Mouse (Mus musculus) mouse trophoblast stem cell (cell line): ENCODE data around the gene Ntn3.

Experiments used
- in situ Hi-C, 2 experiments: fragments of 300-500 bp; cut with MseI, MboI; formaldehyde crosslinking; loops; 2 replicates in 1 of 2; 3 replicates in 1 of 2; pipeline ENCODE4 v1.15.1; 2025

The Ntn3 gene

DNA sequence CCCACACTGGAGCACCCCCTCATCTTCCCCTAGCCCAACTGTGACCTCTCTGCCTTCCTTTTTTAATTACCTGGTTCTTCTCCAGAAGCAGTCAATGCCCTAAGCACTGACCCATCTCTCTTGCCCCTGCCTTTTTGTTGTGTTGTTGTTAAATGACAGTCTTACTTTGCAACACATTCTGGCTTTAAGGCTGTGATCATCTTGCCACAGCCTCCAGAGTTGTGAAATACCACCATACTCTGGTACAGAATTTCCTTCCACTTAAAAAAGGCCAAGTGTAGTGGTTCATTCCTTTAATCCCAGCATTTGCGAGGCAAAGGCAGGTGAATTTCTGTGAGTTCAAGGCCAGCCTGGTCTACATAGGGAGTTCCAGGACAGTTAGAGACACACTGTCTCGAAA lies 18.4 kb downstream of the Ntn3 start:
- in situ Hi-C loops = no loop called here

DNA sequence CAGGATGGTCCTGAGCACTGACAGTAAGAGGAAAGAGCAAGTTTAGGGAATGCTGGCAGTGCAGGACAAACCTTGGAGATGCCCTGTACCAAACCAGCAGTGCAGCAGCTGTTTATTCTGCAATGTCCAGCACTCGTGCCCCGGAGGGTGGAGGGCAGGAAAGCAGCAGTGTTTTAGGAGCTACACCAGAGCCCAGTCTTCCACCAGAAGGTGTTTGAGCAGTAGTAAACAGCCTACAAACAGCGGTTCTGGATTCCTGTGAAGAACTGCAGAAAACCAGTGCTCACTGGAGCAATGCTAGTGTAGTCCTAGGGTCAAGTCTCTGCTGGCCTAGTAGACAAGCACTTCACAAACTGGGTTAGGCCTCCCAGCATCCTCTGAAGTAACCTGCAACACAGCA lies 35.1 kb downstream of the Ntn3 start:
- in situ Hi-C loops = loop anchor here in 1 of 2 experiments (10.0 kb wide), 1 partner anchor 71 kb away; no protein-coding TSS in a partner anchor

DNA sequence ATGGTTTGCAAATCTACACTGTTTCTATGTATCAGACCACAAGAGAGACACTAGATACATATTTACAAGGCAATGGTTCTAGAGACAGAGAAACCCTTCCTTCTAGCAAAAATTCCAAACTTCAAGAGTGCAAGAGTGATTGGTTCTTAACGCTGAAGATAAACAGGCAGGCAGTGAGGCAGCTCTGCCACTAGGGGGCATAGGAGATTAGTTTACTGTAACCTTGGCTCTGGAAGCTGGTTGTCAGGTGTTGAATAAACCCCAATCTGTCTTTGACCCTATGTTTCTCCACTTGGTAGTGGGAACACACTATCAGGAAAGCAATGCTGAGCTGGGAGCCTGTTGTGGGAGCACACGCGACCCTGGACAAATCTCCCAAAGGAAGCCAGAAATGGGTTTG lies 35.9 kb downstream of the Ntn3 start:
- in situ Hi-C loops = loop anchor here in 1 of 2 experiments (10.0 kb wide), 1 partner anchor 71 kb away; no protein-coding TSS in a partner anchor

DNA sequence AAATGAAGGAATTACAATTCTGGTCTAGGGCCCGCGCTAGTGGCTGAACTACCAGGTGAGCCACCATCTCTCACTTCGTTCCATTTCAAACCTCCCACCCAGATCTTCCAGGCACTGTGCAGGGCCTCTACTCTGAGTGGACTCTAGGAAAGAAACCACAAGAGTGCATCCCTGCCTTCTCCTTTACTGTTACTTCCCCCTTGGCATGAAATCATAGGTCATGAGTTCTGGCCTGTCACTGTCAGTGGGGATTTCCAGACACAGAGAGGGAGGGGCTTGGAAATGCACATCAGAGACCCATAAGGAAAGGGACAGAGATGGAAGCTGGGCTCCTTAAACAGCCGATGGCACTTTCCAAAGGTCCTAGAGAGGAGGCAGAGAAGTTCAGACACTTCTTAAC lies 37.6 kb downstream of the Ntn3 start:
- in situ Hi-C loops = loop anchor here in 1 of 2 experiments (10.0 kb wide), 1 partner anchor 73 kb away; no protein-coding TSS in a partner anchor

DNA sequence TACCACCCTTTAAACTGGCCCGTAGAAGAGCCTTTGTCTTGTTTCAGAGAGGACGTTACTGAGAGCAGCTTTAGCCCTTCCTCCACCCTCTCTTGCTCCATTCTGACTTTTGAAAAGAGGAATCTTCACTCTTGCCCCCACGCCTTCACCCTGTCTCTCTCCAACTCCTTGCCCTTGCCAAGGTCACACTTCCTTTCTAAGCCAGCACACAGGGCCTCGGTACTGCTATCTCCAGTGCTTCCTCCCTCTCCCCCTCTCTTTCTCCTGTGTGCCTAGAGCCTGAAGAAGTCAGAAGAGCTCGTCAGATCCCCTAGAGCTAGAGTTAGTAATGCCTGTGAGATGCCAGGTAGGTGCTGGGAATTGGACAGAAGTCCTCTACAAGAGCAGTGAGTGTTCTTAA lies 38.6 kb downstream of the Ntn3 start:
- in situ Hi-C loops = loop anchor here in 1 of 2 experiments (10.0 kb wide), 1 partner anchor 74 kb away; no protein-coding TSS in a partner anchor

DNA sequence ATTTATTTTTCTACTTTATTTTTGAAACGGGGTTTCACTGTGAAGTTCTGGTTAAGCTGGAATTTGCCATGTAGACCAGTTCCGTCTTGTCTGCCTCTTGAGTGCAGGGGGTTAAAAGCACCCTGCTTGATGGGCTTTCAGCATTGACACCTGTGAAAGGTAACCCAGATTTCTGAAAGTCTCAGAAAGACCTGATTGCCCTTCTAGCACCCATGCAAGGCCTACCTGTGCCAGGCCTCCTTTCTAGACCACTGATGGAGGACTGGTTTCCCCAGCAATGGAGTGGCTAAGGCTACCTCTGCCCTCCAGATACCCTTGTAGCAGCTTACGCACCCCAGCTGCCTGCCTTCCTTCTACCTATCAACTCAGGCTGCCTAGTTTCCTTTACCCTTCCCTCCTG lies 39.2 kb downstream of the Ntn3 start:
- in situ Hi-C loops = loop anchor here in 1 of 2 experiments (10.0 kb wide), 1 partner anchor 75 kb away; no protein-coding TSS in a partner anchor

DNA sequence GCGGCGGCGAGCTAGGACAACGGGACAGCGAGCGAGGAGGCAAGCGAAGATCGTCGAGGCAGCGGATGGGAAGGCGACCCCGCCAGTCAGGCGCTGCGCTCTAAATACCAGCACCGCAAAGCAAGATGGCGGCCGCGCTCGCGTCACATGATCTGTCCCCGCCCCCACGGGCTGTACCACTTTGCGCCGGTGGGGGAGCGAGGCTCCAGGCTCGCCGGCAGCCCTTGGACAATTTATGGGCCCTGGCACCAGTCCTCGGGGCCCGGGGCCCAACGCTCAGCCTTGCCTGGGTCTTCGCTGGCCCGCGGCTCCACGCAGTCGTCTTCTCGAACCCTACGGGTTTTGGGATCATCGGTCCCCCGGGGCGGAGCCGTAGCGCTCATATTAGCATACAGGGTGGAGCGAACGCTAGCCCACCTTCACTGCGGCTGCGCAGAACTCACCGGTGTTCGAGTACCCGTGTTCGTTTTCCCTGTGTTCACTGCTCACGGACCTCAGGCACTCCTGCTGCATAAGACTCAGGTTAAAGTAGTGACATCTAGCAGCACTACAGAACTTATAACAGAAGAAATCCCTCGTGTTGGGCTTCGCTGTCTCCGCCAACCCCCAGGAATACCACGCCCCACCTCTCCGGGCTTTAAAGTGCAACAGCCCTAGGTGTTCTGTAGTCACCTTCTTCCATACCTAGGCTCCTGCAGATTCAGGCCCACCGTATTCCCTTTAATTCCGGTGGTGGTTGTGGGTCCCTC lies 39.8 kb downstream of the Ntn3 start, which contains the start of gene Atp6v0c:
Gene Atp6v0c, minus strand, starts transcription at position 386 of the 749 bp plus-strand sequence.
- in situ Hi-C loops = loop anchor here in 1 of 2 experiments (10.0 kb wide), 1 partner anchor 75 kb away; no protein-coding TSS in a partner anchor

DNA sequence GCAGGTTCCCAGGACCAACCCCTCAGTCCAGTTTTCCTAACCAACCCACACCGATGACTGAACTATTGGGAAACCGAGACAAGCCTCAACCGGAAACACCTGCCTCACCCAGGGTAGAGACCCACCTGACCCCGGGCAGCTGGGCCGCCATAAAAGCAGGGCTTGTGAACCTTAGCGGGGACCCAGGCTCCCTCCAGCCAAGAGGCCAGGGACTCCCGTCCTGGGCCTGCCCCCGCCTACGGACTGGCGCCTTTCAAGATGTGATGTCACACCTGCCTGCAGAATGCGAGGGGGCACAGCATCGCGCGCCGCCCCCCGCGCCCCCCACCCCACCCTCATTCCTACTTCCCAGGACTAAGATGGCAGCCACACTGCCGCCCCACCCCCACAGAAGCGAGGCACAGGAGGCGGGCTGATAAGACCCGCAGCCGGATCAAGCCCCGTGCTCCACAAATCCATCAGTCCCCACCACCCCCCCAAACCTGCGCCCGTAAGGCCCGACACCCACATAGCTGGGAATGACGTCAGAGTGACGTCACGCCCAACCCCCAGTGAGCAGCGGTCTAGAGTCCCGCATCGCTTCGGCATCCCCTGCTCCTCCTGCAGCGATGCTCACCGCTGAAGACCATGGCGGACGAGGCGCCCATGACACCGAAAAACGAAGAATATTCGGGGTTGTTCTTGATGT lies 40.6 kb downstream of the Ntn3 start:
- in situ Hi-C loops = no loop called here

DNA sequence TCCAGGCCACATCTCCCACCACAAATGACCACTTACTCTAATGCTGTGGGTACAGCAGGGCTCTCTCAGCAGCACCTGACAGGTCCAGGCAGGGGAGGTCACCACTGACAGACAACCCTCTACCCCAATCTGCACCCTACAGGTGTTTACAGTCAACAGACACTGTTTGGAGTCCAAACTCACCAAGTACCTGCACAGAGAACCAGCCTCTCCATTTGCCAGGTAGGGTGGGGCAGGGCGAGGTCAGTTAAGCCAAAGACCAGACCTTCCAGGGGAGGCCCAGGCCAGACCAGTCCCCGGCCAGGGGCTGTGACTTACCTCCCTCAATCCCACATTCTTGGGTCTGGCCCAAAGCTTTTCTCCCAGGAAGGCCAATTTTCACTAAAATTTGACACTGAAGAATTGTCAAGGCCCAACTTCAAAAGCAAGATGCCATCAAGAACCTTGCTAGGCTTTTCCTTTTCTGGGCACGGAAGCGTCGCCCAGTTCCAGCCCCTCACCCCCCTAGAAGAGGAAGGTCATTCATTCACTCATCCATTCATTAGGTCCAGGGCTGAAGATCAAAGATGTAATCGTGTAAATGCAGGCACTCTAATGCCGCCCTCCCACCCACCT lies 41.3 kb downstream of the Ntn3 start:
- in situ Hi-C loops = no loop called here

DNA sequence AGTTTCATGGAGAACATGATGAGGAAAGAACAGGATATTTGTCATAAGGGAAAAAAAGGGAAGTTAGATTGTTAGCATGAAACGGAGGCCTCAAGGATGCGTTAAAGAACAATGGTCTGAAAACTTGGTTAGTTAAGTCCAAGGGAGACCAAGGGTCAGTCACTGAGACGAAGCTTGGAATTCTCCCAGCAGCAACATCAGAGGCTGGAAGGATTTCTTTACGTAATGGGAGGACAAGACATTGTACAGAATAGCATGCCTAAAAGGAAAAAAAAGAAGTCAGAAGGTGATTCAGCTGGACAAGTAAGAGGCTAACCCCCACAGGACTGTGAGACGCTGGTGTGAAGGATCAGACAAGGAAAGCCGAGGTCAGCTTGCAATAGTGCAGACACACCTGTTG lies 42.2 kb downstream of the Ntn3 start:
- in situ Hi-C loops = no loop called here

DNA sequence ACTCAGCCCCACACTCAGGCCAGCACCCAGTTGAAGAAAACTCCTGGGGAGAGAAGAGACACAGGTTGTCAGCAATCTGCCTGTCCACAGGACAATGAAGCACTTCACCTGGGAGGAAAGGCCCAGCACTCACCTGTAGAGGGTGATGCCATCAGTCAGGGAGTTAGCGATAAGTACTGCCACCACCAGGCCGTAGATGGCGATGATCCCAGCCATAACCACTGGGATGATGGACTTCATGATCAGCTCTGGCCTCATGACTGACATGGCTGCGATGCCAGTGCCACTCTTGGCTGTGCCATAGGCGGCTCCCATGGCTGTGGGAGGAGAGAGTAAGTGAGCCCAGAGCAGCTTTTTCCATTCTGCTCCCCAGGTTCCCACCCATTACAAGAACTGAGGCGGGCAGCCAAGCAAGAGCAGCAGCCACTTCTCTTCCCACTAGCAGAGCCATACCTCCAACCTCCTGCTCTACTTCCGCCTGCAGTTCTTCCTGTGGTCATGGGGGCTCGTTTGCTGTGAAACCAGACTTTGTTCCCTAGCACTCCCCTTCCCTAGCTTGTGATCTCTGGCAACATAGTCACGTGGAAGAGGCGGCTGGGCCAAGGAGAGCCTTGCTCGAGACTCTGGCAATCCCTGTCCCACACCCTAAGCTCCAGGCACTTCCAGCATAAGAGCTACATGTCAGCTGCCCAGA lies 44.6 kb downstream of the Ntn3 start:
- in situ Hi-C loops = no loop called here

DNA sequence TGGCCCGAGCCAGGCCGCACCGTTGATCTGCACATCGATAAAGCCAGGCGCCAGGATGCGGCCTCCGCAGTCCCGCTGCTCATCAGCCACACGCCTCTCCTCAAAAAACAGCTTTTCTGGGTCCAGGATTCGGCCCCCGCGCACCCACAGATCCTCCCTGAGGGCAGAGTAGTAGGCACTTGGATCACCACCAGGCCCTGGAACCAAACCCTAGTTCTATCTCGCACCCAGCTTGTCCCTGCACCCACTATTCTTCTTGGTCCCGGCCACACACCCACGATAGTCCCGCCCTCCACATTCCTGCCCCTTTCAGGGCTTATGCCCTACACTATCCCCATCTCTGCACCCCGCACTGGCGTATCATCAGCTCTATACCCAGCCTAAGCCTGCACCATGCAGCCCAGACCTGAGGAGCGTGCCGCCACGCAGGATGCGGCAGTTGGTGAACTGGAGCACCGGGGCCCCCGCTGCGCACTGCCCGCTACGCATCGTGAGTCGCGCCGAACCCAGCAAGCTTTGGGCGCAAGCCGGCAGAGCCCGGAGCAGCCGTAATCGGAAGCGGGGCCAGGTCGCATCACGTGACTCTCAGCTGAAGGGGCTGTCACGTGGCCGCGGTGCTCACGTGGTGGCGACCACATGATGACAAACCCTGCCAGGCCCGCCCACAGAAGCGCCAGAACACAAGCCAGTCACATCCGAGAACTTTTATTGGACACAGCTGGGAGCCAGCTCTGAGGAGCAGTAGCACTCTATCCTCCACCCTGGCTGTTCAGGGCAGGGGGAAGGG lies 46.0 kb downstream of the Ntn3 start, which contains the start of gene Amdhd2:
Gene Amdhd2, minus strand, starts transcription at position 591 of the 787 bp plus-strand sequence.
- in situ Hi-C loops = no loop called here

DNA sequence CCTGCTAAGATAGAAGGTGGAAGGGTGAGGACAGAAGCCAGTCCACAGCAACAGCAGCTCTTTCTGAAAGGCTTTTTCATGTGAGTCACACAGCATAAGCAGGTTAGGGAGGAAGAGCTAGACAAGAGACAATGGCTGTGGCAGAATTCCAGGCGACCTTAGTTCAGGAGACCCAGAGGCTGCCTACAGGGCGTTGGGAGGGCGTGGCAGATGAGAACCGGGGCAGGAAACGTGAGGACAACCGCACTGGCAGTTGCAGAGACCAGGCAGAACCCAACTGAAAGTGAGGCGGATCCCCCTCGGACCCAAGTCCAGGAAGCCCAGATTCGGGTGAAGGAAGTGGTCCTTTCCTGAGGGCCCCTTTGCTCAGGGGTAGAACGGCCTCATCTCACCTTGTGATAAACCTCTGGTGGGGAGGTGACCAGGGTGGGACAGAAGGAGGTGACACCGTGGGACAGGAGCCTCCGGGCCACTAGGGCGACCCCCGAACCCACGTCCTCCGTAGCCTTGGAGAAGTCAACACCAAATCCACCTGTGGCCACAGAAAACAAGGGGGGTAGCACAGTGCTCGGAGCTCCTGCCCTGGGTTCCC lies 46.7 kb downstream of the Ntn3 start:
- in situ Hi-C loops = no loop called here

DNA sequence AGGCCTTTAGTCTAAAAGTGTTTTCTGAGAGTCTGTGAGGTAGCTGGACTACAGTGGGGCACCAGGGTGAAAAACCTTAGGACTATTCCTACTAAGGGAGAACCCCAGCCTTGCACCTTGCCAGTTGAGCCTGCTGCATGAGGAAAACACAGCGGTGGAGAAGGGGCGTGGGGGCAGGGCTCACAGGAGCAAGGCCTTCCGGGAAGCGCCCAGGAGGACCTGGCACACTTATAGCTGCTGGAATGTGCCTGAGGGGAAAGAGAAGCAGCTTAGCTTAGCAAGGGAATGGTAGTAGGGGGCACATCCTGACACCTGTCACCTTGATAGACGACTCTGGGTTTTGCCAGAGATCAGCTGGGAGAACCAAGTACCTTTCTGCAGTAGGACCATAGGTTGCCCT lies 47.9 kb downstream of the Ntn3 start:
- in situ Hi-C loops = no loop called here

DNA sequence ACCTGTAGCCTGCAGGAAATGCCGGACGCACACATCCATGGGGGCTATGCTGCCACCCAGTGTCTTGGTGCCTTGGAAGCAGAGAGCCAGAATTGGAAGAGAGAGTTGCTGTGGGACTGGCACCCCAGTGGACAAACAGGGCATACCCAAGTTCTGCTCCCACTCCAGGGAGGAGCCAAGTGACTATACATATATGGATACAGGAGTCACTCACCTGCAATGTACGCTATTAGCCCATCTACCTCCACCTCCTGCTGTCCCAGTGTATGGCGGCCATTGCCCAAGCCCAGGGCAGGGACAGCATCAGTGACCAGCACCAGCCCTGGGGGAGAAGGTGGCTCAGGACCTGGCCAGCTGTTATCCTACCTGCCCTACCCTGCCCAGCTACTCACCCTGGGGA lies 51.8 kb downstream of the Ntn3 start:
- in situ Hi-C loops = no loop called here

DNA sequence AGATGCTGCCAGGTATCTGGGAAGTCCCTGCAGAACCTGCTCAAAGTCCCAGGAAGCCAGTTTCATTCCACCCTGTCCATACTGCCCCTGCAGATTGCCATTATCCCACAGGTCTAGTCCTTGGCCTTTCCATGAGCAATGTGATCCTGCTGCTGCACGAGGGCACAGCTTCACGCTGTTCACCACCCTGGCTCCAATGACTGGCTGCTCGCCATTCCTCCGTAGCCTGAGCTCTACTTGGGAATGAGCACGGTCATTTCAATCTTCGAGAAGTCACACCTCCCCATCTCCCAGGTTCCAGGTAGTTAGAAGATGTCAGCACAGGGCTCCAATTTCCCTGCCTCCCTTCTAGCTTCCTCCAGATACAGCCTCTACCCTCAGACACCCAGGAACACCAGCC lies 52.2 kb downstream of the Ntn3 start:
- in situ Hi-C loops = no loop called here

DNA sequence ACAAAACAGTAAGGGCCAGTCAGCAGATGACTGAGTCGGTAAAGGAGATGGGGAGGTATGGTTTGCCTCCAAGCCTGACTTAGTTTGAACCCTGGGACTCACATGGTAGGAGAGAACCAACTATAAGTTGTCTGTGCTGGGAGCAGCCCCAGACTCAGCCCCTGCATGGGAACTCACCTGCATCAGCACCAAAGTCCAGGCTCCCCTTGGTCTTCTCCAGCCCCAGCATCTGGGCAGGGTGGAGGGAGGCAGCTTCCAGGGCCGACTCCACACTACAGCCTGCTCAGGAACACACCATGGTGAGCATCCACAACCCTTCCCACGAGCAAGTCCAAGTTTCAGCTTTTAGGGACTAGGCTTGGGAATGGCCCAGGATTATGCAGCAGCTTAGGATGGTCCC lies 52.9 kb downstream of the Ntn3 start:
- in situ Hi-C loops = no loop called here

DNA sequence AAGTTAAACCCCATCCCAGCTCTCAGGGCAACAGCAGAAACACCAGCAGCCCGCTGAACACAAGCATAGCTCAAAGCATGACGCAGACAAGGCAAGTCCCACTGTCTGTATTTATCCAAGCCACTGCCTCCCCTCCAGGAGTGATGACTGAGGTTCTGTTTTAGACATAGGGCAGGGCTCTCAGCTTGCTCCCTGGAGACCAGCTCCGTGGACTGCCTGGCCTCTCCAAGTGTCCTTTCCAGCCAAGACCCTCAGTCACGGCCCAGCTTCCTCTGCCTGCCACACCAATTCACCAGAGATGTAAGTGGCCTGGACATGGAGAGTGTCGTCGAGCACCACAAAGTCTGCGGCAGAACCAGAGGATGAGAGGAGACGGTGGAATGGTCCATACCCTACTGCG lies 53.6 kb downstream of the Ntn3 start:
- in situ Hi-C loops = no loop called here

DNA sequence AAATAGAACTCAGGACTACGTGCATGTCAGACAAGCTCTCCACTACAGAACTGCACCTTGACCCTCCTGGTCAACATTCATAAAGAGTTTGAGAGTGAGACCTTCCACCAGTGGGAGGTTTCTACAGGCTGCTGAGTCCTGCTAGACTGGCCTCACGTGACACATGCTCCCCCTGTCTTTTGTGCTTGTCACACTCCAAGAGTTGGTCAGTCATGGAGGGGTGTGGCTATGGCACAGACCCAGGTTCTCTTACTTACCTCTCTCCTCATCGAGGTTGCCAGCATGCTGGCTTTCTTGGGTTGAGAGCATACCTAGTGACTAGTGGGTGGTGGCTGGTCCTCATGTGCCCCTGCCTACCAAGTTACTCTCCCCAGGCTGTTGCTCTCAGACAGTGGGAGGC lies 54.9 kb downstream of the Ntn3 start:
- in situ Hi-C loops = no loop called here
